Mouse (Mus musculus) neural tube, embryonic 14.5 days (tissue): Measurements from ENCODE around the gene Fmo9. TPM values are rescaled to one million over a fixed set of nuclear protein-coding genes. Genes with fewer than 3 reads are reported as not detected.

ENCODE experiments used
- microRNA-seq: library from miRNA; unstranded; fragments of <30 nt; microRNA quantifications from one replicate; pipeline ENCODE4, GENCODE M21; 2016
- polyA plus RNA-seq: library from polyadenylated mRNA; unstranded; fragments of >200 nt; fragmentation: Nextera tagmentation; extraction: Ambion mirVana; gene quantifications from 2 replicates; pipeline ENCODE4 v1.2.1, GENCODE M21; 2014

Fmo9 gene
- polyA plus RNA-seq, 1 experiment from 2014 or later = not detected

Small RNAs within 50 kb of the gene (microRNA-seq; reads per million reads assigned to microRNA genes)
- not detected for gene Gm22992

Other genes with a start within 250 kb of the Fmo9 start
- gene Gm4846, start 184.3 kb downstream of the Fmo9 start, polyA plus RNA-seq = not detected in 2 replicates
- gene Gm4847, start 34.2 kb downstream of the Fmo9 start, polyA plus RNA-seq = not detected in 2 replicates